Mouse (Mus musculus) left cerebral cortex, postnatal 25 days (tissue): Measurements from ENCODE around the gene Evi5l. TPM values are rescaled to one million over a fixed set of nuclear protein-coding genes. Genes with fewer than 3 reads are reported as not detected.
A peak's percentile ranks its signal among the peaks of the same experiment; 100 is the strongest.
"Not testable (repeated sequence)": the region's sequence is repeated elsewhere in the genome, so short reads cannot be mapped to it uniquely, and the experiment has no call there.

Experiments used
- DNase-seq, 2 experiments: peaks; one replicate each; pipeline ENCODE4 v3.0.0; 2022; ENCODE audit warnings: low spot score in 2 of 2, mixed read lengths in 1 of 2
- intact Hi-C: fragments of 180-260 bp; cut with DNase I; formaldehyde crosslinking; loops from one replicate; pipeline ENCODE4 v1.15.1; 2025
- total RNA-seq, 2 experiments: library from RNA; stranded (reverse); gene quantifications; 2 replicates each; pipeline ENCODE4 v1.2.3; 2021

Gene Evi5l
- total RNA-seq, 2 experiments from 2014 or later: 106 to 108 TPM

- DNase-seq: no peak
- intact Hi-C loops: no loop called here
Observed at GRCm38 (mm10) chr8:4229784-4230183, 63.4 kb downstream of the Evi5l start.

GRCm38 (mm10) chr8:4230612-4231351 lies 64.4 kb downstream of the Evi5l start:
- no peak for DNase-seq
- intact Hi-C loops: no loop called here

- intact Hi-C loops: loop anchor here (1.0 to 2.0 kb wide), 3 partner anchors 15 to 46 kb away; partner anchors contain the start of genes Prr36 and Snapc2
- DNase-seq: no peak
Observed at GRCm38 (mm10) chr8:4237814-4238433, 71.6 kb downstream of the Evi5l start.

- intact Hi-C loops: loop anchor here (1.0 to 2.0 kb wide), 3 partner anchors 14 to 46 kb away; partner anchors contain the start of genes Prr36 and Snapc2
- DNase-seq: peak; percentile 100
Observed at GRCm38 (mm10) chr8:4238434-4239192, 72.2 kb downstream of the Evi5l start, which contains the start of the genes Map2k7 and Gm49320. Gene Map2k7 (plus strand): TSS chr8:4238740. Gene Gm49320 (plus strand): TSS chr8:4238865.

GRCm38 (mm10) chr8:4239193-4239890 lies 73.0 kb downstream of the Evi5l start:
- DNase-seq: no peak
- intact Hi-C loops: loop anchor here (2.0 kb wide), 2 partner anchors 13 to 23 kb away; partner anchors contain the start of genes Prr36 and Snapc2

GRCm38 (mm10) chr8:4245061-4245460 lies 78.7 kb downstream of the Evi5l start:
- intact Hi-C loops: no loop called here
- DNase-seq: no peak

GRCm38 (mm10) chr8:4245737-4246136 lies 79.4 kb downstream of the Evi5l start:
- no peak for DNase-seq
- intact Hi-C loops: no loop called here

GRCm38 (mm10) chr8:4247241-4247640 lies 80.9 kb downstream of the Evi5l start:
- no peak for DNase-seq
- intact Hi-C loops: no loop called here

- DNase-seq: no peak
- intact Hi-C loops: no loop called here
Observed at GRCm38 (mm10) chr8:4247951-4248540, 81.7 kb downstream of the Evi5l start, which contains the start of gene Tgfbr3l. Gene Tgfbr3l (plus strand): TSS chr8:4248214.

- intact Hi-C loops: no loop called here
Observed at GRCm38 (mm10) chr8:4249213-4249612, 82.8 kb downstream of the Evi5l start.

GRCm38 (mm10) chr8:4250306-4250970 lies 84.1 kb downstream of the Evi5l start:
- peak; percentile 82 to 88 for DNase-seq
- intact Hi-C loops: loop anchor here (5.0 kb wide), 1 partner anchor 122 kb away; no protein-coding TSS in a partner anchor

More at GRCm38 (mm10) chr8:4249213-4249612, 82.8 kb downstream of the Evi5l start:
- DNase-seq: no peak

- no peak for DNase-seq
- intact Hi-C loops: loop anchor here (2.0 to 5.0 kb wide), 3 partner anchors 13 to 120 kb away; partner anchors contain the start of genes Ccl25, Elavl1, Gm49320 and Map2k7
Observed at GRCm38 (mm10) chr8:4252116-4252760, 85.9 kb downstream of the Evi5l start.

GRCm38 (mm10) chr8:4252934-4253841 lies 86.8 kb downstream of the Evi5l start, which contains the start of gene Snapc2:
Gene Snapc2 (plus strand): TSS chr8:4253080.
- intact Hi-C loops: loop anchor here (2.0 to 5.0 kb wide), 3 partner anchors 14 to 119 kb away; partner anchors contain the start of genes Ccl25, Elavl1, Gm49320 and Map2k7
- peak; percentile 96 to 97 for DNase-seq

GRCm38 (mm10) chr8:4254001-4254400 lies 87.6 kb downstream of the Evi5l start:
- peak in 1 of 2 experiments; percentile 79 for DNase-seq
- intact Hi-C loops: loop anchor here (5.0 kb wide), 1 partner anchor 118 kb away; no protein-coding TSS in a partner anchor

- not testable (repeated sequence) for DNase-seq
- intact Hi-C loops: loop anchor here (5.0 kb wide), 2 partner anchors 38 to 422 kb away; partner anchors contain the start of gene Prr36
Observed at GRCm38 (mm10) chr8:4255471-4255870, 89.1 kb downstream of the Evi5l start.

- intact Hi-C loops: loop anchor here (5.0 kb wide), 2 partner anchors 40 to 420 kb away; partner anchors contain the start of gene Prr36
- DNase-seq: peak; percentile 82 to 98
Observed at GRCm38 (mm10) chr8:4256911-4257310, 90.5 kb downstream of the Evi5l start.
